Mouse (Mus musculus) ES-Bruce4 (cell line): ENCODE measurements around the gene Ankdd1a.

ENCODE experiments used
- CTCF ChIP-seq: IDR thresholded peaks from one replicate; pipeline ENCODE4 v1.8.1; 2011; ENCODE audit warnings: low read depth, low read length
- EP300 ChIP-seq: IDR thresholded peaks from 2 replicates; pipeline ENCODE4 v1.6.1; 2011; ENCODE audit warnings: low read depth, low read length; ENCODE audit not compliant: insufficient read depth

GRCm38 (mm10) chr9:65531283-65531682 lies 11.3 kb upstream of the Ankdd1a start:
- TF ChIP-seq CTCF (no peak), EP300 (no peak)
